Mouse (Mus musculus) 3T3-L1 (cell line): ENCODE results near the gene Tdp2.

Source experiments
- DNase-seq: peaks from one replicate; pipeline ENCODE4 v3.0.0-alpha.2; 2015; ENCODE audit warnings: low read depth, low spot score

Tdp2 gene

DNA sequence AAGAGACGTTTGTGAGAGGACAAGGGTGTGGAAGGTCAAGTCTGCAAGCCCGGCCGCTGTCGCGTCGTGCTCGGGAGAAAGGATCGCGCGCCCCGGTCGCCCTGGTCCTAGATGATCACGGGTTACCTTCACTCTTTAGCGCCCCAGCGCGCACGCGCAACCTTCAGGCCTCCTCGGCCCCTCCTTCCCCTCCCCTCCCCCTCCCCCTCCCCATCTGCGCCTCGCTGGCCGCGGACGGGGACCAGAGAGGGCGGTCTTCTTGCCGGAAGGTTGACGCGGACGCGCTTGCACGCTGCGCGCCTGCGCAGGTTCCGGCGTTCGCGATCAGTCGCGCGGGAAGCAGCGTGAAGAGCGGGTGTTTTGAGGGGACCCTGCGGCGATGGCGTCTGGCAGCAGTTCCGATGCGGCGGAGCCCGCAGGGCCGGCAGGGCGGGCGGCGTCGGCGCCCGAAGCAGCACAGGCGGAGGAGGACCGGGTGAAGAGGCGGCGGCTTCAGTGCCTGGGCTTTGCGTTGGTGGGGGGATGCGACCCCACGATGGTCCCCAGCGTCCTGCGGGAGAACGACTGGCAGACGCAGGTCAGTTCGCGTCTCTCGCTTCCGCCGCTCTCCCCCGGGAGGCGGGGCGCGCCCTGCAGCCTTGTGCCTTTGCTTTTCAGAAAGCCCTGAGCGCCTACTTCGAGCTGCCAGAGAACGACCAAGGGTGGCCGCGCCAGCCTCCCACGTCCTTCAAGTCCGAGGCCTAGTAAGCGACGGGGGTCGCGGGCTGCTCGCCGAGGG is at the start of gene Tdp2, which contains the start of gene Acot13:
TSS of gene Tdp2 (plus strand) at position 327 of the 778 bp plus-strand sequence.
TSS of gene Acot13 (minus strand) at position 188 of the 778 bp plus-strand sequence.
- DNase-seq = peak; percentile 90

GRCm38 (mm10) chr13:24781916-24782315 is 49.6 kb upstream of the Tdp2 start:
- peak; percentile 66 for DNase-seq

- DNase-seq = no peak
Measured at GRCm38 (mm10) chr13:24786014-24786490, 45.4 kb upstream of the Tdp2 start.

DNA sequence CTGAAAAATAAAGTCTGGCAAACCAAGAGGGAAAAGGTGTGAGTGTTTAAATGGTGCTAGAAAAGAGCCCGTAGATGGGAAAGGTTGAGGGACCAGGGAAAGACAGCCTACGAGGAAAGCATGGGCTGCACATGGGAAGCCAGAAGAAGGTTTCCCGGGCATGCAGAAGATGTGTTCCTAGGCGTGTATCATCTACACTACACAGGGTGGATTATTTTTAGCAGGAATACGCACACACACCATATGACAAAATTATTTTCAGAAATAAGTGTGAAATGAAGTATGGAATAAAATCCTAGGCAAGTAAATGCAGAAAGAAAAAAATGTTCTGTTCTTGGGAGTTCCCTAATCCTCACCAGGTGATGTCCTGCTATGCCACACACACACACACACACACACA is 44.0 kb upstream of the Tdp2 start:
- no peak for DNase-seq

DNA sequence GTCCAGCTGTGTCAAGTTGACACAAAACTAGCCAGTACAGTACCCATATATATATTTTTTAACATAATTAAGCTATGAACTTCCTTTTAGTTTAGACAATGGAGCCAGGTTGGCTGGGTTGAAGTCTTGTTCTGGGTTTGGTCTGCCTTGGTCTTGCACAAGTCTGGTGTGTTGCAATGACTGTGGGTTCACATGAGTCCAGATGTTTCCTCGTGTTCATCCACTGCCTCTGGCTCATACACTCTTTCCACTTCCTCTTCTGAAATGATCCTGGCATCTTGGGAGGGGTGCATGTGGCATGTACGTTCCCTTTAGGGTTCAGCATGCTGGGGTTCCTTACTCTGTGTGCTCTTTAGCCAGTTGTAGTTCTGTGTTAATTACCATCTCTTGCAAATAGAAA is 40.1 kb upstream of the Tdp2 start:
- DNase-seq = peak; percentile 78

DNA sequence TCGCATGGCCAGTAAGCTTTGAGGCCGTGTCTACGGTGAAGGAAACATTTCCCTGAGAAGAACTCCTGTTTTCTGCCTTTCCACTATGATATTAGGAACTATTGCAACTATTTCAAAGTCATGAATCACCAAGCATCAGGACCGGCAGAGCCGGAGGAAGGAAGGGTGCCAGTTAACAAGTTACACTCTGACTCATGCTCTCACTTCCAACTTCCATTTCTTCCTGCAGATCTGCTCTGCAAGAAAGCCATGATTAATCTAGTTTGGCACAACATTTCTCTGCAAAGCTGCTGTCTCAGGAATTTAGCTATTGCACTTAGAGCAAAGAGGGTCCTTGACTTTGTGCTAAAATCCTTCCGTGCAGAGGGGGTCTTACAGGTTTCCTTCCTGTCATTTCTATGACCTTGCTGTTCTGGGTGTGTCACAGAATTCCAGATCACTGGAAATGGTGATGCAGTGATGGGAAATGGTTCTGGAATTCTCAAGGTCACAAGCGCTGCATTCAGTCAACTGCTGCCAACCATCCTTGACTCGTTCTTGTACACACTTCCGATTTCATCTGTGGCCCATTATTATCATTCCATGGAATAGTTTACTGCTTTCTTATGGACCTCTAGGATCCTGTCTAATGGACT is 39.0 kb upstream of the Tdp2 start:
- DNase-seq = peak; percentile 88

- DNase-seq = no peak
Measured at GRCm38 (mm10) chr13:24798686-24799085, 32.8 kb upstream of the Tdp2 start.

DNA sequence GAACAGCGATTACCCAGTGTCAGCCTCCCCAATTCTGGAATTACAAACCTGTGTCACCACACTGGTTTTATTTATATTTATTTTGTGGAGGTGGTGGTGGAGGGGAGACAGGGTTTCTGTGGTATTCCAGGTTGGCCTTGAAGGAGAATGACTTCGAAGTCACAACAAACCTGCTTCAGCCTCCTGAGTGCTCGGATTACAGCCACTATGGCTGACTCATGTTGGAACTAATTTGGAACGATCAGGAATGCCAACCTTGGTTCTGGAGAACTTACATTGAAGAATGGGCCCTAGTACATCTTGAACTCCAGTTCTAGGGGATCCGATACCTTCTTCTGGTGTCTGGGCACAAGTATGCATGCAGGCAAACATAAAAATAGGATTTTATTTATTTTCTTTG is 32.1 kb upstream of the Tdp2 start:
- DNase-seq = peak; percentile 52

GRCm38 (mm10) chr13:24799925-24800673 is 31.4 kb upstream of the Tdp2 start:
- peak; percentile 48 for DNase-seq

DNA sequence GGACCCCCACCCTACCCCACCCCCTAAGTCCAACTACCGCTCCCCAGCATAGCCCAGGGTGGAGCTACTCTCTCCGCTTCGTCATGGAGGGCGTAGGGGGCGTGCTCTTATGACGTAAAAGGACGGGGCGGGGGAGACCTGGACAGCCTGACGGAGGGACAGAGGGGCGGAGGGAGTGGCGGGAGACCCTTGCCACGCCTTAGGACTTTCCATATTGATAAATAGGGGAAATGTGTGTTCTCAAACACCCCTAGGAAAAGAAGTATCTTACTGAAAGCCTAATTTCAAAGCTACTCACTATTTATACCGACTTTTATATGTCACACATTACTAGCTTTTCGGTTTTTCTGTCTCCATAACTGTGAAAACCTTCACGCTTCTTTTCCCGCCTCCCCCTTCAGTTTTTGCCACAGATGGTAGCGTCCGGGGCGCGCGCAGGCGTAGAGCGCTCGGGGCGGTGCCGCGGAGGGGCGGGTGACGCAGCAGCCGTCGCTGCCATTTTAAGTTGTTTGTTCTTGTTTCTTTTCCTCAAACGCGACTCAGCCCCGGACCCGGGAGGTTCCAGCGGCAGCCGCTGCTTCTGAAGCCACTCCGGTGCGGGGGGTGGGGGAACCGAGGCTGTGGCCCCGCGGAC is 30.7 kb upstream of the Tdp2 start:
- peak; percentile 96 for DNase-seq

DNA sequence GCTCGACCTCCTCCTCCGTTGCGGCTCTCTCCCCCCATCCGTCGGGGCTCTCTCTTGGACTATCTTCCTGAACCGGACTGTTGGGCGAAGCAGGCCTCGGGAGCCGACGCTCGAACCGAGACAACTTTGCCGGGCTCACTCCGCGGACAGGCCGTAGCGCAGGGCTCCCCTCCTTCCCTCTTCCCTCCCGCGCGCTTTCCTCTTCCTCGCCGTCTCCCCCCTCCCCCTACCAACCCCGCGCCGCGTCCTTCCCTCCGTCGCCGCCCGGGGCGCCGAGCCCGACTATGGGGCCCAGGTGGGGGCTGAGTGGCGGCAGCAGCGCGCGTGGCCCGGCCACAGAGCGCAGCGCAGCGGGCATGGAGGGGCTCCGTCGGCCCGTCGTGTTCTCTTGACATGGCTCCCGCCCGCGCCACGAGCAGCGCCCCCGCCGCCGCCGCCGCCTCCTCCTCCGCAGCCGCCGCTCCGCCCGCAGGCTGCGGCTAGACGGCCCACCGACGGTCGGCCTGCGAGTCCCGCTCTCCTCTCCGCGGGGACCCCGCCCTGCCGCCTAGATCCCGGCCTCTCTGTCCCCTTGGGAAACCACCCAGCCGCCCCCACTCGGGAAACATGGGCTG is 30.1 kb upstream of the Tdp2 start, which contains the start of gene BC005537:
TSS of gene BC005537 (plus strand) at position 350 of the 614 bp plus-strand sequence.
- no peak for DNase-seq

- DNase-seq = peak; percentile 68
Measured at GRCm38 (mm10) chr13:24802131-24802691, 29.3 kb upstream of the Tdp2 start.

- DNase-seq = no peak
Measured at GRCm38 (mm10) chr13:24803196-24803595, 28.3 kb upstream of the Tdp2 start.

DNA sequence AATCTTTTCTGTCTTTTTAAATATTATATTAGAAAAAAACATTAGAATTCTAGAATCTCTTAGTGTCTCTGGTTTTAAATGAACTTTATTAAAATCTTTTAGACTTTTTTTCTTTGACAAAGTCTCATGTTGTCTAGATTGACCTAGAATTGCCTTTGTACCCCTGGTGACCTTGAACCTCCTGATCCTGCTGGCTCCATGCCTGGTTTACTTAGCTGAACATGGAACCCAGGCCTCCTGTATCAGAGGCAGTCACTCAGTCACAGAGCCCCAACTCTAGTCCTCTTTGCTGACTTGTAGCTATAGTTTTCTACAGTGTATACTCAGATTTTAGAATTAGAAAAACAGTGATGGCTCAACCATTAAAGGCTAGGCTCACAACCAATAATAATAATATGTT is 25.4 kb upstream of the Tdp2 start:
- DNase-seq = no peak

DNA sequence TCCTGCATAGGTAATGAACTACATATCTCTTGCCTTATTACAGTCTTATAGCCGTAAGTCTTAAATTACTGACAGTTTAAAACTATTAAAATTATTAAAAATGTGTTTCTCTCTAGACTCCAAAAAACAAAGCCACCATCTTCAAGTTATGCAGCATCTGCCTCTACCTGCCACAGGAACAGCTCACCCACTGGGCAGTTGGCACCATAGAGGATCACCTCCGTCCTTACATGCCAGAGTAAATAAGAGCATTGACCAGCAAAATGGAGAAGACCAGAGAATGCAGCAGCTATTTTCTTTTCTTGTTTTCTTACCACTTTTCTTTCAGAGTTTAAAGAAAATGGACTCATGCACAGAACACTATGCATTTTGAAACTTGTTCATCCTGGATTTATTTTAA is 19.0 kb upstream of the Tdp2 start:
- no peak for DNase-seq

- no peak for DNase-seq
Measured at GRCm38 (mm10) chr13:24814616-24815015, 16.9 kb upstream of the Tdp2 start.

DNA sequence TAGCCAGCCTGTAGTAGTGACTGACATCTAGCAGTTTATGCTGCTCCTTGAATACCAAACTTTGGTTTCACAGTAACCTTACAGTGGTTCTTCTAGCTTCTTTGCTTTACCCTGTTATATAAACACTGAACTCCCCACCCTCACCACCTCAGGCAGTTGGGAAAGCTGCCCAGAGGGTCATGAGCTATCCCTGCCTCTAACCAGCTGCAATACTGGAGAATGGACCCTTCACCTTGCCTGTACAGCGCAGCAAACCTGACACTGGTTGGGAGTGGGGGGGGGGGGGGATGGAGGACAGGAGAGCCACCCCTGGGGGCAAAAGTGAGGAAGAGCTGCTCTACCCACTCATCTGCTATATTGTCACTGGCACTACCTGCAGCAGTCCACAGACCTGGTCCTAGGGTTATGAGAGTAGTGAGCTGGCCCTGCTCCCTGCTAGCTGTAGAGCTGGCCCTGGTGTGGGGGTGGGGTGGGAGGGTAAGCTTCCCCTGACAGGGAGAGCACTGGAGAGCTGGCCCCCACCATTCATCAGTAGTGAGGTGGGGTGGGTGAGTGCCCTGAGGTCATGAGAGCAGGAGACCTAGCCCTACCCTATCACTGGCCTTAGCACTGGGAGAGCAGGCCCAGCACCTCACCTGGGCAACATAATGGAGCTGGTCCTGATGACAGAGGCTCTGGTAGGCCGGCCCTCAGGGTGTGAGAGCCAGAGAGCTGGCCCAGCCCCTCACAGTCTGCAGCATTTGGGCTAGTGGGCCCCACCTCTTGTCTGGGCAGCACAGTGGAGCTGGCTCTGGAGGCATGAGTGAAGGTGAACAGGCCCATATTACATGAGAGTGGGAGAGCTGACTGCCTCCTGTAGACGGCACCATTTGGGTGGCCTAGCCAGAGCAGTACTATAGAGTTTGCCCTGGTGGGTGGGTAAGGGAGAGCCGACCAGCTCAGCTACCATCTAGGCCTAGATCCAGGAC is 15.1 kb upstream of the Tdp2 start:
- DNase-seq = peak; percentile 61

GRCm38 (mm10) chr13:24819931-24820330 is 11.5 kb upstream of the Tdp2 start:
- DNase-seq = no peak

DNA sequence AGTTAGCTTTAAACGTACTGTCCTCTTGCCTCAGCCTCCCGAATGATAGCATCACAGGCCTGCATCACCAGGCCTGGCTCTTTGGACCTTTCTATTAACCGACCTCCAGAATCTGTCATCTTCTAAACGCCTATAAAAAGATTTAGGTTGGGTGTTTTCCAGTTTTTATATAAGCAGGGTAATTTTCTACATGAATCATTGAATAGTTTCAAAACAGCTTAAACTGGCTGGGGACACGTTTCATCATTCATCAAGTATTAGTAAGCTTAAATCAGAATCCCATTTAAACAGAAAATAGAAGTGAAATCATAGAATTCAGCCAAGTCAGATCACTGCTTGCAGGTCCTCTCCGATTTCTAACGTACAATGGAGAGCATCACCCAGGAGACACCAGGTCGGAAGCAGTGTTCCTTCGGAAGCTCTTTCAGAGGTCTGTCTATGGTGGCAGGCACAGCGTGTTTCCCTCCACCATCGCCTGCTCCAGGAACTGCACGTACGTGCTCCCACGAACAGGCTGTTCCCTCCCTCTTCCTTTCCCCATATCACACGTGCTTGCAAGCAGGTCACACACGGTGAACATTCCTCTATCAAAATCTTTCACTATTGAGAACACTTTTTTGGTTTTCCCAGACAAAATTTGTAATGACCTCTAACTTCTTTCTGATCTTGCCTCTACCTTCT is 8.7 kb upstream of the Tdp2 start:
- DNase-seq = peak; percentile 54
